Mouse (Mus musculus): ENCODE results near the gene Ssr2. TPM values are rescaled to one million over a fixed set of nuclear protein-coding genes. Genes with fewer than 3 reads are reported as not detected.
A peak's percentile ranks its signal among the peaks of the same experiment; 100 is the strongest.

The Ssr2 gene
- polyA plus RNA-seq, 1 experiment = 294 TPM

DNA sequence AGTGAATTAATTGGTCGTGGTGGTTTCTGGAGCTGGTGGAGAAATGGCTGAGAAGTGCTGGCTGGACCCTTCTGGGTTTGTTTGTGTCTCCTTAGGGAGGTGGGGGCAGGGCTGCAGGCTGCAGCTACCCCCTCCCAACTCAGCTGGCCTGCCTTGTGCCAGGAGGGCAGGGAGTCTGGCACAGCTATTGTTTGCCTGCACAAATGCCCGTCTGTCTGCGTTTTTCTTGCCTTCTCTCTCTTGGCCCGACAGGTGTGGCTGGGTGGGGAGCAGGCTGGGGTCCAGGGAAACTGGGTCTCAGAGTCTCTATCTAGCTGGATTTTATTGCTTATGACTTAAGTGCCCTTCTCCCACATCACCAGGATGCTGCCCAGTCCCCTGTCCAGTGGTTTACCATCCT, 48.6 kb downstream of the Ssr2 start:
- Histone ChIP-seq H3K4me2 (ENCODE audit: low read depth) (peak overlapping the region; percentile 96), H3K27me3 (ENCODE audit: control insufficient read depth, insufficient read depth, insufficient read length) (no peaks in the 10 kb centered on the region), H3K36me3 (ENCODE audit: control insufficient read depth, insufficient read depth) (peaks cover 30% of the 10 kb centered on the region), H3K4me3 (peak overlapping the region; percentile 94), H3ac (ENCODE audit: control insufficient read depth, insufficient read length) (peak overlapping the region; percentile 62), H3K79me2 (ENCODE audit: control insufficient read depth, insufficient read depth) (peaks cover 97% of the 10 kb centered on the region)
- no peak for TF ChIP-seq CEBPB (IDR thresholded peaks at IDR 0.05; ENCODE audit: insufficient read depth, poor library complexity, severe bottlenecking)
- peak; percentile 25 to 96 (median 92) for TF ChIP-seq MYOG (IDR thresholded peaks at IDR 0.05; ENCODE audit: control insufficient read depth in 1 of 3, insufficient read depth in 1 of 3, insufficient read length in 2 of 3, low read depth in 2 of 3)
- no peak for TF ChIP-seq MAX (IDR thresholded peaks at IDR 0.05; ENCODE audit: low read depth)
- no peak for TF ChIP-seq E2F4 (IDR thresholded peaks at IDR 0.05; ENCODE audit: insufficient read depth)
- TF ChIP-seq TCF3 (IDR thresholded peaks at IDR 0.05; ENCODE audit: insufficient read length, low read depth) = no peak
- TF ChIP-seq POLR2A (IDR thresholded peaks at IDR 0.05; ENCODE audit: insufficient read length, low read depth) = peak; percentile 73
- TF ChIP-seq MYOD1 (IDR thresholded peaks at IDR 0.05; ENCODE audit: control insufficient read depth in 1 of 3, insufficient read length in 2 of 3, low read depth in 2 of 3) = peak; percentile 58 to 92 (median 88)
- peak; percentile 91 for TF ChIP-seq POLR2AphosphoS2 (IDR thresholded peaks at IDR 0.05; ENCODE audit: insufficient read length, low read depth)
- peak; percentile 55 for TF ChIP-seq TCF12 (IDR thresholded peaks at IDR 0.05; ENCODE audit: insufficient read depth, poor library complexity, severe bottlenecking)
- TF ChIP-seq SRF (IDR thresholded peaks at IDR 0.05; ENCODE audit: control insufficient read depth, insufficient read length, low read depth) = peak; percentile 45

DNA sequence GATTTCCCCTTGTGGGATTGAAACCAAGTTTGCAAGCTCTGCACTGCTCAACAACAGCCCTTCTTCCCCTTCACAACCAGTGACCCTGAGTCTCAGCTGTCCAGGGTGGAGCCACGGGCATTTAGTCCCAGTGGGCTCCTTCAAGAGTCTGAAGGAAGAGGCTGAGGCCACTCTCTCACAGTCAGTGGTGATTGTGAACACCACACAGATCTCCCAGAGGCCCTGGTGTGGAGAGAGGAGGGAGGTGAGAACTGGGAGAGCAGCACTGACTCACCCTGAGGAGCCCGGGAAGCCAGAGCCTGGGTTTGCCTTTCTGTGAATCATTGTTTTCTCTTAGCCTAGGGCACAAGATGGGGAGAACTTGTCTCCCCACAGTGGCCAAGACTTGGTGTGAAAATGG, 49.3 kb downstream of the Ssr2 start:
- peak overlapping the region; percentile 96 for H3K4me2 ChIP-seq (ENCODE audit: low read depth)
- peaks cover 93% of the 10 kb centered on the region for H3K79me2 ChIP-seq (ENCODE audit: control insufficient read depth, insufficient read depth)
- TF ChIP-seq SRF (IDR thresholded peaks at IDR 0.05; ENCODE audit: control insufficient read depth, insufficient read length, low read depth) (no peak), MYOD1 (IDR thresholded peaks at IDR 0.05; ENCODE audit: control insufficient read depth in 1 of 3, insufficient read length in 2 of 3, low read depth in 2 of 3) (peak in 2 of 3 experiments; percentile 41 to 64), MYOG (IDR thresholded peaks at IDR 0.05; ENCODE audit: control insufficient read depth in 1 of 3, insufficient read depth in 1 of 3, insufficient read length in 2 of 3, low read depth in 2 of 3) (peak in 1 of 3 experiments; percentile 59), POLR2A (IDR thresholded peaks at IDR 0.05; ENCODE audit: insufficient read length, low read depth) (peak; percentile 60), POLR2AphosphoS2 (IDR thresholded peaks at IDR 0.05; ENCODE audit: insufficient read length, low read depth) (peak; percentile 69), REST (IDR thresholded peaks at IDR 0.05; ENCODE audit: insufficient read depth, insufficient read length) (no peak)
- no peaks in the 10 kb centered on the region for H3K27me3 ChIP-seq (ENCODE audit: control insufficient read depth, insufficient read depth, insufficient read length)
- peaks cover 32% of the 10 kb centered on the region for H3K36me3 ChIP-seq (ENCODE audit: control insufficient read depth, insufficient read depth)
- peak overlapping the region; percentile 94 for H3K4me3 ChIP-seq
- H3ac ChIP-seq (ENCODE audit: control insufficient read depth, insufficient read length) = peak overlapping the region; percentile 12

DNA sequence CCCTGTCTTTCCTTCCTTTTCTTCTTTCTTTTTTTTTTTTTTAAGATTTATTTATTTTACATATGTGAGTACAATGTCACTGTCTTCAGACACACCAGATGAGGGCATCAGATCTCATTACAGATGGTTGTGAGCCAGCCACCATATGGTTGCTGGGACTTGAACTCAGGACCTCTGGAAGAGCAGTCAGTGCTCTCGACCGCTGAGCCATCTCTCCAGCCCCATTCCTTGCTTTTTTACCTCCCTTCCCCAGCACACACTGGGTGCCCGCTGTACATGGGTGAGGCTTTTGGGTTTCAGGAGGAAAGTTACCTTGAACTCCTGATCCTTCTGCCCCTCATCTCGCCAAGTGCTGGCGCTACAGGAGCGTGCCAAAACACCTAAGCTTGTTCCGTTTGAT, 49.9 kb downstream of the Ssr2 start:
- Histone ChIP-seq H3K4me3 (peak overlapping the region; percentile 94), H3K4me2 (ENCODE audit: low read depth) (peak overlapping the region; percentile 96), H3K36me3 (ENCODE audit: control insufficient read depth, insufficient read depth) (peaks cover 32% of the 10 kb centered on the region), H3K79me2 (ENCODE audit: control insufficient read depth, insufficient read depth) (peaks cover 88% of the 10 kb centered on the region), H3ac (ENCODE audit: control insufficient read depth, insufficient read length) (peak overlapping the region; percentile 12), H3K27me3 (ENCODE audit: control insufficient read depth, insufficient read depth, insufficient read length) (no peaks in the 10 kb centered on the region)
- TF ChIP-seq TCF12 (IDR thresholded peaks at IDR 0.05; ENCODE audit: insufficient read depth, poor library complexity, severe bottlenecking) = no peak
- no peak for TF ChIP-seq POLR2A (IDR thresholded peaks at IDR 0.05; ENCODE audit: insufficient read length, low read depth)
- TF ChIP-seq REST (IDR thresholded peaks at IDR 0.05; ENCODE audit: insufficient read depth, insufficient read length) = no peak
- no peak for TF ChIP-seq USF1 (IDR thresholded peaks at IDR 0.05; ENCODE audit: low read depth)
- TF ChIP-seq E2F4 (IDR thresholded peaks at IDR 0.05; ENCODE audit: insufficient read depth) = no peak
- TF ChIP-seq POLR2AphosphoS2 (IDR thresholded peaks at IDR 0.05; ENCODE audit: insufficient read length, low read depth) = no peak
- TF ChIP-seq MYOG (IDR thresholded peaks at IDR 0.05; ENCODE audit: control insufficient read depth in 1 of 3, insufficient read depth in 1 of 3, insufficient read length in 2 of 3, low read depth in 2 of 3) = no peak
- no peak for TF ChIP-seq CEBPB (IDR thresholded peaks at IDR 0.05; ENCODE audit: insufficient read depth, poor library complexity, severe bottlenecking)
- no peak for TF ChIP-seq MYOD1 (IDR thresholded peaks at IDR 0.05; ENCODE audit: control insufficient read depth in 1 of 3, insufficient read length in 2 of 3, low read depth in 2 of 3)
- TF ChIP-seq TCF3 (IDR thresholded peaks at IDR 0.05; ENCODE audit: insufficient read length, low read depth) = no peak
- TF ChIP-seq MAX (IDR thresholded peaks at IDR 0.05; ENCODE audit: low read depth) = no peak
- no peak for TF ChIP-seq SRF (IDR thresholded peaks at IDR 0.05; ENCODE audit: control insufficient read depth, insufficient read length, low read depth)

DNA sequence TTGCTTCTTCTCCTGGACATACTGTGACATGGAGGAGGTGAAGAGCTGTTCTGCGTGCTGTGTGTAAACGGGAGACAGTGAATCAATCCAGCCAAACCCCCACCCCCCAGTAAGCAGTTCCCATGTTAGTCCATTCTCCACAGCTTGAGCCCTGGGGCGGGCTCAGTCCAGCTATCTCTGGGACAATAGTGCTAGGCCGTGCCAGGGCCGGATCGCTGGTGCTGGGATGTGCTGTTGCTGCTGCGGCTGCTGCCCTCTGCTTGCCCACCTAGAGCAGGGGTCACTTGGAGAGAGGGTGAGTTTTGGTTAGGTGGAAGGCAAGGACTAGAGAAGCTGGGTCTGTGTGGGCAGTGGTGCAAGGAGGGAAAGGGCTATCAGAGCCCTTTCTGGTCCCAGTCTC, 50.6 kb downstream of the Ssr2 start:
- peaks cover 39% of the 10 kb centered on the region for H3K36me3 ChIP-seq (ENCODE audit: control insufficient read depth, insufficient read depth)
- peaks cover 91% of the 10 kb centered on the region for H3K79me2 ChIP-seq (ENCODE audit: control insufficient read depth, insufficient read depth)
- H3K4me3 ChIP-seq = peak overlapping the region; percentile 94
- no peaks in the 10 kb centered on the region for H3K27me3 ChIP-seq (ENCODE audit: control insufficient read depth, insufficient read depth, insufficient read length)
- H3K4me2 ChIP-seq (ENCODE audit: low read depth) = peak overlapping the region; percentile 96
- peak overlapping the region; percentile 12 for H3ac ChIP-seq (ENCODE audit: control insufficient read depth, insufficient read length)
- TF ChIP-seq POLR2AphosphoS2 (IDR thresholded peaks at IDR 0.05; ENCODE audit: insufficient read length, low read depth) = no peak
- peak; percentile 59 for TF ChIP-seq POLR2A (IDR thresholded peaks at IDR 0.05; ENCODE audit: insufficient read length, low read depth)

DNA sequence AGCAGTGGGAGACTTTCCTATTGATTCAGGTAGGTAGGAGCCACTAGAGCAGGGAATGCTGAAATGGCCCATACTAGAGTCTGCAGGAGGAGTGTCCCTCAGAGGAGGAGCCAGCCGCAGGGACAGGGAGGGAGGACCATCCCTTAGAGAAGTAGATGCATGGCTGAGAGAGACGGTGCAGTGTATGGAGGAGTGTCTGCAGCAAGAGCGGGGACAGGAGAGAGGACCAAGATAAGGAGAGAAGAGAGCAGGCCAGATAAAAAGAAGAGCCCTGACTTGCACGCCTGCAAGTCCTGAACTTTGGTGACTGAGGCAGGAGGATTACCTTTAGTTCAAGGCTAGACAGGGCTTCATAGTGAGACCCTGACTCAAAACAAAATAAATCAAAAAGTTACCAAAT, 51.4 kb downstream of the Ssr2 start:
- TF ChIP-seq POLR2A (IDR thresholded peaks at IDR 0.05; ENCODE audit: insufficient read length, low read depth) (peak; percentile 49), E2F4 (IDR thresholded peaks at IDR 0.05; ENCODE audit: insufficient read depth) (no peak), POLR2AphosphoS2 (IDR thresholded peaks at IDR 0.05; ENCODE audit: insufficient read length, low read depth) (peak; percentile 87)
- no peak overlapping the region for H3ac ChIP-seq (ENCODE audit: control insufficient read depth, insufficient read length)
- peak overlapping the region; percentile 94 for H3K4me3 ChIP-seq
- no peaks in the 10 kb centered on the region for H3K27me3 ChIP-seq (ENCODE audit: control insufficient read depth, insufficient read depth, insufficient read length)
- peaks cover 91% of the 10 kb centered on the region for H3K79me2 ChIP-seq (ENCODE audit: control insufficient read depth, insufficient read depth)
- peaks cover 38% of the 10 kb centered on the region for H3K36me3 ChIP-seq (ENCODE audit: control insufficient read depth, insufficient read depth)
- peak overlapping the region; percentile 96 for H3K4me2 ChIP-seq (ENCODE audit: low read depth)
